Mouse (Mus musculus) lung, postnatal 25 days (tissue): ENCODE measurements around the gene Tmem183a.
A peak's percentile ranks its signal among the peaks of the same experiment; 100 is the strongest.

Source experiments
- DNase-seq: peaks from one replicate; pipeline ENCODE4 v3.0.0; 2022; ENCODE audit warnings: low spot score

The Tmem183a gene

GRCm38 (mm10) chr1:134361857-134362212 is at the start of gene Tmem183a:
Gene Tmem183a, minus strand, starts transcription at chr1:134361979.
- DNase-seq = peak; percentile 97

DNA sequence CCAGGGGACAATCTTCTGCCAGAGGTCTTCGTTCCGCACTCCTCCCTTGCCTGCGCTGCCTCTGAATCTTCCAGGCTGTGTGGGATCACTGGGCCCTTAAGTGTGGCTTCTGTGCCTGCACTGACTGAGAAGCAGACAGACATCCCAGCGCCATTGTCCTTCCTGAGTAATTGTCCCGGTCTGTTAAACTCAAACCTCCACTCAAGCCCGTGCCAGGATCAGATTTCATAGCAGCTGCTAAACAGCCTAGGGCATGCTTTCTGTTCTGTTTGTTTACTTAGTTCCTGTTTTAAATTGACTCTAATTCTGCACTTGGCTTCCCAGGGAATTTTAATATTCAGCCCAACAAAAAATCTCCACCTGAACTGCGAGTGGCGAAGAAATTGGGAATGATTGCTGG is 46.3 kb upstream of the Tmem183a start:
- no peak for DNase-seq

- no peak for DNase-seq
These were observed 44.6 kb upstream of the Tmem183a start for GRCm38 (mm10) chr1:134406414-134406771.

DNA sequence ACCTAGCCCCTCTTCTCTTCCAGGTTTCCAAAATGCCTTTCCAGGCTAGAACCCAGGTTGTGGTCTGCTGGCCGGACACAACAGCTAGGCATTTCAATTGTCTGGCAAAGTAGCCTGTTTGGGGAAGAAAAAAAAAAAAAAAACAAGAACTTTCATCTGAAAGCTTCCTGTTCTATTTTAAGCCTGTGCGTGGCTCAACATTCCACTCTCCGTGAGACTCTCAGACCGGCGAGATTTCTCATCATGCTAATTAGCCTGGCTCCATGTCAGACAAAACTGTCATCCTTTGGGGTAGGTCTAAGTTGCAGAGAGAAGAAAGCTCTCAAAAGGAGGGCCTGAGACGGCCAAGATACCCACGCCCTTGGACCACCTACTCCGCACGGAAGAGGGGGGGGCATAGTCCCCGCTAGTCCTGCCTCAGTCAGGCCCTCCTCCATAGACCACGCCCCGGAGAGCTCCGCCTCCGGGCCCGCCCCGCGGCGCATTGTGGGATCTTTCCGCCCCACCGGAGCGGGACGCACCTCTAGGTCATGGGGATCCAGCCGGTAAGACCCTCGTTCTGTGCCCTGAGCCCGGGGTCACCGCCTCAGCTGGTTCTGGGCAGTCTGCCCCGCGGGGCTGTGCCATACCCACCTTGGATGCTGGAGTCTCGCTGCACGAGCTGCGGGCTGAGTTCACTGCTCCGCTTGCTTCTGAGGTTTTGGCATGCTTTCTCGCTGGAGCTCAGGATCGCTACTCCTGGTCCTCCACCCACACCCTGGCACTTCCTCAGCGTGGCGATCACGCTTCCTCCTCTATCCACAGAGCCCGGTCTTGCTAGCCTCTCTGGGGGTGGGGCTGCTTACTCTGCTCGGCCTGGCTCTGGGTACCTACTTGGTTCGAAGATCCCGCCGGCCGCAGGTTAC is 44.0 kb upstream of the Tmem183a start, which contains the start of gene Cyb5r1:
Gene Cyb5r1 (plus strand): TSS at position 51 of the 905 bp plus-strand sequence.
- peak; percentile 78 for DNase-seq

DNA sequence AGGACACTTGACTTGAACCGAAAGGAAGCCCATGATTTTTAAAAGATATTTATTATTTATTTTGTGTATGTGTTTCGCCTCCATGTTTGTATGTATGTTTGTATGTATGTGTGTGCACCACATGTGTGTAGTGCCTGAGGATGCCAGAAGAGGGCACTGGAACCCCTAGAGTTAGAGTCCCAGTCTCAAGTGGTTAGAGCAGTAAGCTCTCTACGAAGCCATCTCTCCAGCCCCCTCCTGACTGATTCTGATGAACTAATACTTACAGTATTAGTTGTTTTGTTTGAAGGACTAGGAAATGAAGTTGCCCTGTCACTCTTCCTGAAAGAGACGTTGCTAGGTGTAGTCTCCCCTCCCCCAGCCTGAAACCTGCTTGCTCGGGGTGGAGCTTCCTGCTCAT is 38.0 kb upstream of the Tmem183a start:
- DNase-seq = no peak

DNA sequence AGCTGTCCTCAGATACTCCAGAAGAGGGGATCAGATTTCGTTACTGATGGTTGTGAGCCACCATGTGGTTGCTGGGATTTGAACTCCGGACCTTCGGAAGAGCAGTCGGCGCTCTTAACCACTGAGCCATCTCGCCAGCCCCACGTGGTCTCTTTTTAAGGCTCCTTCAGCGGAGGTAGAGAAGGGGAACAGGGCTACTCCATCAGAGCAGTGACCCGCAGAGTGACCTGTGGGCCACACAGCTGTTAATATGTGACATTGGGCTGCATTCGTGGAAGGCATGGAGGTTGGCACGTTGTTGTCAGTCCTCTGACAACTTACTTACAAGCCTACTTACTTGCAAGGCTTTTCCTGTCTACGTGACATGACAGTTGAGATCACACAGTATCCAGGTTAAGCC is 36.4 kb upstream of the Tmem183a start:
- no peak for DNase-seq

DNA sequence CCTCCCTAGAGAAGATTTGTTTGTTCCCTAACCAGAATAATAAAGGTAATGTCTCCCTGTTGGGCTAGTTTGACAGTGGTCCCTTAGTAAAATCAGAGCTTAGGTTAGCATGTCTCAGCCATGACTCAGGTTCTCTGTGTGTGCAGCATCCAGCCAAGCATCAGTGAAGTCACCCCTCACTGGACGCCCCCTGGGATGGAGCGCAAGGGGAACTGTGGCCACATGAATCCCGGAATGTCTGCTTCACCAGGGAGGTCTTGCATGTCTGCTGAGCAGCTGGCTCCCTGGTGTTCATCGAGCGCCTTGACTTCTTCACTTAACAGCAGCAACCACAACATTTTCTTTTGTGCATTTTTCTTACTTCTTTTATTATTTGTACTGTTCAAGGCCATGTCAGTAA is 32.0 kb upstream of the Tmem183a start:
- DNase-seq = no peak

DNA sequence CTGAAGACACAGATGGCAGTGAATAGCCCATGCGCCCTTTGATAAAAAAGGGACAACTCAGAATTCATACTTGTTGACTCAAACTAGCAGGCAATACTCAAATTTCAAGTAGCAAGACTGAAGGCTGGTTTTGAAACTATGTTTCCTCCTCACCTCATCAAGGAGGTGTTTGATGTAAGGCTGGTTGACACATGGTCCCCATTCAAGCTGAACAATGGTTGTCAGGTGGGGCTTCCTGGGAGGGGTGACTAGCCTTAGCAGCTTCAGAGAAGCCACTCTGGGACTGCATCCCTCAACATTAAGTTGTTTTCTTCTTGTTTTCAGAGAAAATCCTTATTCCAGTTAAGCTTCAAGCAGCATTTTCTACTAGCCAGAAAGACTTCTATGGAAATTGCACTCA is 23.9 kb upstream of the Tmem183a start, which contains the start of gene 4933406M09Rik:
Gene 4933406M09Rik (plus strand): TSS at position 275 of the 400 bp plus-strand sequence.
- no peak for DNase-seq

DNA sequence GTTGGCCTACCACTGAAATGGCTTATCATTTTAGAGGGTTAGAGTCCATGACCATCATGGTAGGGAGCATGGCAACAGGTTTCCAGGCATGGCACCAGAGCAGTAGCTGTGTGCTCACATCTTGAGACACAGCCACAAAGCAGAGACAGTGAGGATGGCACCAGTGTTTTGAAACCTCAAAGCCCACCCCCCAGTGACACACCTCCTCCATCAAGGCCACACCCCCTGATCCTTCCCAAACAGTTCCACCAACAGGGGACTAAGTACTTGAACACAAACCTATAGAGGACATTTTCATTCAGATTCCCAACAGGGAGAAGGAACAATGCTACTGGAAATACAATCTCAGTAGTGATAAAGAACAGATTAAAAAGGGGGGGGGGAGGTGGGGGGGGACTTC is 23.4 kb upstream of the Tmem183a start:
- no peak for DNase-seq

DNA sequence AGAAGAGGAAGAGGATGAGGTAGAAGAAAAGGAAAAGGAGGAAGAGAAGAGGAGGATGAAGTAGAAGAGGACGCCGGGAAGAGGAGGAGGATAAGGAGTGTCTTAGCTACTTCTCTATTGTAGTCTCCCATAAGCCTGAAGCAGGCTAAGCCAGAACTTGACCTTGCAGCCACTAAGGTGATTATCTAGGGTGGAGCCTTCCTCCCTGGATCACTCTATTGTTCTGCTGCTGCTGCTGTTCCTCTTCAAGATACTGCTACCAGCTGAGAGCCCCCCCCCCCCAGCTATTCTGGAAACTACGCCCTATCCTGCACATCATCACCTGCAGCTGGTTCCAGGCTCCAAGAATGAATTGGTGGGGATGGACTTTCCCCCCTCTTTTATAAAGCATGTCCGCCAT is 22.8 kb upstream of the Tmem183a start:
- no peak for DNase-seq

- no peak for DNase-seq
These were observed 20.2 kb upstream of the Tmem183a start for GRCm38 (mm10) chr1:134381795-134382625.

DNA sequence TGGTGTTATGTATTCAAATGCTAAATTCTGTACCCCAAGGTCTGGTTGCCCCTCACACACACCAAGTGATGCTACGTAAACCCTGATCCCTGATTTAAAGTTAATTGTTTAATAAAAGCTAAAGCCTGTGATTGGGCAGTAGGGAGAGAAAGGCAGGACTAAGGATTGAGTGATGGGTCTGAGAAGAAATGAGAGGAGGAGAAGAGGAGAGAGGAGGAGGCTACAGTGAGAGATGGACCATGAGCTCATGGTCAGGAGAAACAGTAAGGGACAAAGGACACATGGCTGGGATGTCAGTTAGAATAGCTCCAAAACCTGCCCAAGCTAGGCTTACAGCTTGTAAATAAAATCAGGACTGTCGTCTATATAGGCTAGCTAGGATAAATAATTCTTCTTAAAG is 19.3 kb upstream of the Tmem183a start:
- DNase-seq = no peak

GRCm38 (mm10) chr1:134374124-134374523 is 12.3 kb upstream of the Tmem183a start:
- DNase-seq = no peak

DNA sequence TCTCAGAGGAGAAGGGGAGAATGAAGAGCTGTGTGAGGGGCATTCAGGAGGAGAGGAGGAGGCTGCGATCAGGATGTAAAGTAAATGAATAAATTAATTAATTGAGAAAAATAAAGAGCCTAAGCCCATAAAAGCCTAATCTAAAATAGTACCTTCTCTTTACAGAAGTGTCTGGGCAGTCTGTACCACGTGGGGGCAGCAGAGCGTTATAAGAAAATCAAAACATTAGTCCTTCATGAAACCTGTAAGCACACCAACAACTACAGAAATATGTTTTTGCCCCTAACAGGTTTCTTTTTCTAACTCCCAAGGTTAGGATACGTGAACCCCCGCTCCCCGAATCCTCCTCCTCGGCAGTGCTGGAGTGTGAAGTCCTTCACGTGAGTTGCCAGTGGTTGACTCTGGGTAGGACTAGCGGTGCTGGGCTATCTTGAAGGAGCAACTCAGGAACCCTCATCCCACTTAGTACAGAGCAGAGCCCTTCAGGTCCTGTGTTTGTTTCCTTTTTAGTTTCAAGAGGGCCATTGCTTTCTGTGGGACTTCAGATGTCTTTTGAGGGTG is 7.1 kb upstream of the Tmem183a start:
- peak; percentile 64 for DNase-seq

- DNase-seq = no peak
These were observed 3.7 kb upstream of the Tmem183a start for GRCm38 (mm10) chr1:134365491-134365890.

- no peak for DNase-seq
These were observed 1.4 kb upstream of the Tmem183a start for GRCm38 (mm10) chr1:134363194-134363593.

GRCm38 (mm10) chr1:134361195-134361856 is 453 bp downstream of the Tmem183a start:
- peak; percentile 7 for DNase-seq

DNA sequence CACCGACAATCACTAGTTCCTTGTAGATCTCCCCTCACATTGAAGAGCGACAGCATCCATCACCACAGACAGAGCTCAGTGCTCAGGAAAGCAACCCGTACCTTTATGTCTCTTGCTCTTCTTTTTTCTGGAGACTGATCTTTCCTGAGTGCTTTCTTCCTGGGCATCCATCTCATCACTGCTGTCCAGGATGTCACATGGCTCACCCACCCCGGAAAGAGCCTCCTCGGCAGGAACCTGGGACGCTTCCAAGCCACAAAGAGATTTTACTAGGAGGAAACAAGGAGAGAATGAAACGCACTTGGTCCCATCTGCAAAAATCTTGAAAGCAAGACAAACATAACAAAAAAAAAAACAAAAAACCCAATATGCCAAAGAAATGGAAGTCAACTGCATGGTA is 1.1 kb downstream of the Tmem183a start:
- DNase-seq = no peak

GRCm38 (mm10) chr1:134357461-134357860 is 4.3 kb downstream of the Tmem183a start:
- DNase-seq = no peak

DNA sequence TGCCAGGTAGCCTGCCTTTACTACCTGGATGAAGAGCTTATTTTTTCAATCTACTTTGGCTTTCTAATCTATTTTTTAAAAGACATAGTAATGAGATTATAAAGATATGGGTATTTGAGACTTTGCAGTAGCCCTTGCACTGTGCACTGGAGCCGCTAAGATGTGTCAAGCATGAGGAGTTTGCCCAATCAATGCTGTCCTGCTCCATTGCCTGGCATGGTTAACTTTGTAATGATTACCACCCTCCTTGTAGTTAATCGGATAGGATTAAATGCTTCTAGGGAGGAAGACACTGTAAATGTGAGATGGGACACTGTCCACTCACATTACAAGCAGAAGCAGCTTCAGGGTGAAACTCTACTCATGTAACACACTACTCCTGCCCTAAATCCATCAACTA is 8.5 kb downstream of the Tmem183a start:
- no peak for DNase-seq

DNA sequence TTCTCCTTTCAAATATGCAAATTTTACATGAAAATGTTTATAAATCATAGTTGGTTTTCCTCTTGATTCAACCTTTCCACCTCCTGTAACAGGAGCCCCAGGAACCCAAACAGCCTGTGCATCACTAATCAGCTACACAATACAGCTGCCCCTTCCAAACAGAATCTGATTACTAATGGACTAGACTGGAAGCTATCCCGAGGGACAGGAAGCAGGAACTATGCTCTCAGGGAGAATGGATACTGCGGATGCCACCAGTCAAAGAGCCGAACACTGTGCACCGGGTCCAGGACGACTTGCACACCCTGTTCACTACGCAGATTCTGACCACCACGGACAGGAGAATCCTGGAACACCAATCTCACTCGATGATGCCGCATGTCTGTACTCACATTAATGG is 14.0 kb downstream of the Tmem183a start:
- DNase-seq = no peak

DNA sequence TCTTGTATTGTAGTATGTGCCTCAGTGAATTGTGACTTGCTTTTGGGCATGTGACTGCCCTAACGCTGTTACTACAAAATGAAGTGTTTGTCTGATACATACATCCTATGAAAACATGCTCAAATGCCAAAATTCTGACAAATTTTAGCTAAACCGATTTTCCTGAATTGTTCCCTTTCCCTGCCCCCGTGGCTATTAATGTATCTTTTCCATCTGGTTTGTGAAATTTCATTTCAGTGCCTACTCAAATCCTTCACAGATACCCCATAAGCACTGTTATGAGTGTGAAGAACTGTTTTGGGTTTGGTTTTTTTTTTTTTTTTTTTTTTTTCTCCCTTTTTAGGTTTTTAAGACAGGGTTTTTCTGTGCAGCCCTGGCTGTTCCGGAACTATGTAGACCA is 16.7 kb downstream of the Tmem183a start:
- no peak for DNase-seq
